Mouse (Mus musculus): Measurements from ENCODE around the gene Ahcyl2.
"Not testable (repeated sequence)": the region's sequence is repeated elsewhere in the genome, so short reads cannot be mapped to it uniquely, and the experiment has no call there.

The Ahcyl2 gene

DNA sequence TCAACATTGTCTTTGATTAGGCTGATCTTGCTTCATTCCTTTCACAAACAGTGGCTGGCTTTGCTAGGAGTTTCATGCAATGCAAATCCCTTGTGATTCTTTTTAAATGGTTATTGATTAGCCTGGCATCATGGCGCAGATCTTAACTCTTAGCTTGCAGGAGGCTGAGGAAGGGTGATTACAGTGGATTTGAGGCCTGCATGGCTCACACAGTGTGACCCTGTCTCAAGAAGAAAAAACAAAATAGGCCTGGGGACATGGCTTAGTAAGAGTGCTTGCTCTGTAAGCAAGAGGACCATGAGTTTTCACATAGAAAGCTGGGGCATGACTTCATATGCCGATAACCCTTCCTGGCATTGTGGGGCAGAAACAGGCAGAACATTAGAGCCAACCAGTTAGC, 47.8 kb downstream of the Ahcyl2 start:
- no peak for DNase-seq (ENCODE audit: low read depth)

DNA sequence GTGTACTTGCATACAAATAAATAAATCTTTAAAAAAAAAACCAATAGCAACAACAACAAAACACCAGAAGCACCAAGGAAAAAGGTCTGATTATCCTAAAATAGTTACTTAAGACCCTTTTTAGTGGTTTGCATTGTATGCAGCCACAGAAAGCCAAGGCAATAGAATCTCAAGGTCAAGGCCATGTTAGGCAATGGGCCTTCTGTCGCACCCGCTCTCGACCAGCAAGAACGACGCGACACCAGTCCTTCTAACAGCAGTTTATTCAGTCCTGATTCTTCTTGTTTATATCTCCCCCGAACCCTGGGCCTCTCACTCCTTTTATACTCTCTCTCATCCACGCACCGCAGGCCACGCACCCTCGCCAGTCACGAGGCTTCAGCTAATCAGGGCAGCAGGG, 48.6 kb downstream of the Ahcyl2 start:
- not testable (repeated sequence) for DNase-seq (ENCODE audit: low read depth)

DNA sequence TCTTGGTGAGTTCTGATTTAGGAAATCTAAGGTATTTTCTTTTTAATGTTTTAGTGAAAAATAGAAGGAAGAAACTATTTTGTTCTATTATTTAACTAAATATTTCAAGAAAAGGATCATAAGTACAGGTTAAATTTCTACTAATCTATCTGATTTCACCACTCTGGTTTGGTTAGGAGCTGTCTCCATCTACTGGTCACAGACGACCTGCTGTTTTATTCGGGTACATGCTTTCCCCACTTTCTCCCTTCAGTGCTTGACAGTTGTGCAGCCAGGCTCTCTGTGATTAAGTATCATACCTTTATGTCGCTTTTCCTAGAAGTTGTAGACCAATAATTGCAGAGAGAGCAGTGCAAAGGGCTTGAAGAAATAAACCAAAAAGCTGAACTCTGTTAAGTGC, 51.5 kb downstream of the Ahcyl2 start:
- peak; percentile 82 for DNase-seq (ENCODE audit: low read depth)

DNA sequence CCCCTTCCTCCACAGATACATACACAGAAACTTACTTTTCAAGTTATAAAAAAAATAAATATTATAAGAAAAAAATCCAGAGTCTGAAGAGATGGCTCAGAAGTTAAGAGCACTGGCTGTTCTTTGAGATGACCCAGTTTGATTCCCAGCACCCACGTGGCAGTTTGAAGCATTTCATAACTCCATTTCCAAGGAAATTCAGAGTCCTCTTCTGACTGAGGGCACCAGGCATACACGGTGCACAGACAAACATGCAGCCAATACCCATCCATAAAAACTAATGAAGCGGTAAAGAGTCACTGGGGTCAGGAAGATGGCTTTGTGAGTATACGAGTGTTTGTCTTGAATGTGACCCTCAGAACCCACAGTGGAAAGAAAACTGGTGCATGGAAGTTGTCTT, 52.5 kb downstream of the Ahcyl2 start:
- DNase-seq (ENCODE audit: low read depth): no peak

DNA sequence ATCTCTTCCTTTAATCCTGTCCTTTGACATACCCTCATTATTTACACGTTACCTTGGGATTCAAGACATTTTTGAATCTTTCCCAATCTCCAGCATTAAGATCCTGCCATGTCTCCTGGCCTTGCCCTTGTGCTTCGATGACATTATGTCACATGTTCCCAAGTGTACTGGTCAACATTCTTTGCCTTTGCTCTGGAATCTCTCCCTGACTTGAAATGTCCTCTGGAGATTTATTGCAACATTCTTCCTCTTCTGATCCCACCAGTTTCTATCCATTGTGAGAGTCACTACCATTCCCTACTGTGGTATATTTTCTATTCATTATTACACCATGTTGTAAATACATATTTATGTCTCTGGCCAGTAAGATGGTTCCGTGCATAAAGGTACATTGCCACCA, 53.1 kb downstream of the Ahcyl2 start:
- no peak for DNase-seq (ENCODE audit: low read depth)

DNA sequence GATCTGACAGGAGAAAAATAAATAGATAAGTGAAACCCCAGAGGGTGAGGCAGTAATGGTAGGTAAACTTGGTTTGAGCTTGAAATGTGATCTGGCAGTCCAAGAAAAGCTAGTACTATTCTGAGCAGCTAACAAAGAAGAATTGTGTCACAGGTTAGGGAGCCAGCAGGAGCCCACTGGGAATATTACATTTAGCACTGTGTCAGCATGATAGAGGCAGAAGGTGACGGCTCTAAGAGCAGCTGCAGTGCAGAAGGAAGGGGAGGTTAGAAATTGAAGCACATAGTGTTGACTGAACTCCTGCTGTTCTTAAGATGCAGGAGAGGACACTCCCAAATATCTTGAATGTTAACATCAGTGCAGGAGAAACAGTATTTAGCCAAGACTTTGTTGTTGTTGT, 54.0 kb downstream of the Ahcyl2 start:
- no peak for DNase-seq (ENCODE audit: low read depth)

DNA sequence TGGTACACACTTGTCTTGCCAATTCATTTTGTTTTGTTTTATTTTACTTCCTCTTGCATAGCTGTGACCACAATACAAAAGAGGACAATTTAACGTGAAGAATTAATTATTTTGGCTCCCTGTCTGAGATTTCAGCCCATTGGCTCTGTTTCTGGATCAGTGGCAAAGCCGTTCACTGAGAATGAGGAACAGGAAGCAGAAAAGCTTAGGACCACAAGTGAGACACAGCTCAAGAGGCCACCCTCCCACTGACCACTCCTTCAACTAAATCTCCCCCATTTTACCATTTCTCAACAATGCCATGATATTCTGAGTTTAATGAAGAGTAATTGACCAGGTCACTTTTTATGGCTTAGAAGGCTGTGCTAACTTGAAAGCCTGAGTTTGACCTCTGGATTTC, 57.5 kb downstream of the Ahcyl2 start:
- no peak for DNase-seq (ENCODE audit: low read depth)

DNA sequence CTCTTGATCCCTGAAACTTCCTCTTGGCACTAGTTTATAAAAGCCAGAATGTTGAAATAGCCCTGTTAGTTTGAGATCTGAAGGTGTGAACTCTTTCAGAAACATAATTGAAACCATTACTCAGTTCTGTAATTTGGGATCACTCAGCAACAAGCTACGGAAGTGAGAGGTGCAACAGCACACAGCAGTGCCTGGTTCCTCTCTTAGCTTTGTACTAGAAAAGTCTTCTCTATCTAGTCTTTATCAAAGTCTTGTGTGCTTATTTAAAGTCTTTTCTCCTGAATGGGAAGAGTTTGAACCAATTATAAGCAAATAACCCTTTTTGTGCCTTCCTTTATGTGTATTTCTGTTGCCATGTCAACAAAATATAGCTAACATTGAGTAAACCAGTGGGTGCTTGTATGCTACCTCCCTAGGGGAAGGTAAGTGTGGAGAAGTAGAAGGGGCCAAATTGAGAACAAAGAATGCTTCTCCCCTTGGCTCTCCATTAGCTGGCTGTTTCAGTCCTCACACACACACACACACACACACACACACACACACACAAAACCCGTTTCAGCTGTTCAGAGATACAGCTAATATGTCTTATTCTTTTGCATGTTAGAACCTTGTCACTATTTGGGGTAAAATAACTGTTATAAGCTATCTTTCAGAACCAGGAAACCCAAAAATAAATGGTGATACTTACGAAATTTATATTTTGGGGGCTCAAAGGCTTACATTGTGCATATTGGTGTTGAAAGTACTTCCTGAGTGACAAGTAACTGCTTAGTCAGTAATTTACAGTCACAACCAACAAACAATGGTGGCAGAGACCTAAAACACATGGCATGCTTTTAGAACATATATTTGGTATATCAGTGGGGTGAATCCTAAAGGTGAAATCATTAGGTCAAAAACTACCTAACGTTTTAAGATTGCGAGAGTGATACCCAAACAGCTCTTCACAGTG, 59.8 kb downstream of the Ahcyl2 start:
- no peak for DNase-seq (ENCODE audit: low read depth)

DNA sequence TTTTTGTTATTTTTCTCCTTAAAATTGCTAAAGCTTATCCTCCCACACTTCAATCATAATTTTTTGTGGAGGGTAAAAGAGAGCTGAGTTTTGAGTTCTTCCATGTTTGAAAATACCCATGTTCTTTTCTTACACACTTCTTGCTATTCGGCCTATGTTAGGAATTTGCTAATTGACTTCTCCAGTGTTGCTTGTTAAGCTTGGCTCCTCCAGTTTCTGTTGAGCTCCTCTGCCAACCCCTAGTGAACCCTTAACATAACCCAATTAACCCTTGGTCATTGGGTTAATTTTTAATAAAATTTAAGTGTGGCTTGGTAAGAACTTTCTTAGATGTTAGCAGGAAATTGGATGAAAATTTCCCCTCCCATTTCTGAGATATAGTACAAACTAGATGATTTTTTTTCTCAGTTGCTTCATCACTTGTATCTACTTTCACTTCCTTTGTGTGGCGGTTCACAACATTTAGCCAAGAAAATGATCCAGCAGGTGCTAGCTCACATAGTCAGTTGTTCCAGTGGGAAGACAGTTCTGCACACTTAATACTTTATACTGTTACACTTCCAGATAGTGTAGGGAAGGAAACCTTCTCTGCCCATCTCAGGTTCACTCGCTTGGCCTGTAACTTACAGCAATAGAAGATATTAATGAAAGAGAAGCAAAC, 60.9 kb downstream of the Ahcyl2 start:
- DNase-seq (ENCODE audit: low read depth): no peak

DNA sequence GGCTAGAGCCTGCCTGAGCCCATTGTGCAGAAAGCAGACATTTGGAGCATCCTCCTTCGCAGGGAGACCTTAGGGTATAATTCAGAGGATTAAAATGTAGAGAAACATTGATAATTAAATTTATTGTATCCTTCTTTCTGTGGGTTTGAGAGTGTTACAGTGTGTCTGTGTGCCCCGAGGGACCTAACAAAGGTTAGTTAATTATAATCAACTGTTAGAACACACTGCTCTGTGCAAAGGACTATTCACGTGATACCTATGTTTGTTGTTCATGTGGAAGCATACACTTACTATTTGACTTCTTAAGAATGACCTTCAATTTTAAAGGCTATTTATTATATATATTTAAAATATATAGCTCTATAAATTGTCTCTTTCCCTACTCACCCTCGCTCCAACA, 64.5 kb downstream of the Ahcyl2 start:
- DNase-seq (ENCODE audit: low read depth): no peak

DNA sequence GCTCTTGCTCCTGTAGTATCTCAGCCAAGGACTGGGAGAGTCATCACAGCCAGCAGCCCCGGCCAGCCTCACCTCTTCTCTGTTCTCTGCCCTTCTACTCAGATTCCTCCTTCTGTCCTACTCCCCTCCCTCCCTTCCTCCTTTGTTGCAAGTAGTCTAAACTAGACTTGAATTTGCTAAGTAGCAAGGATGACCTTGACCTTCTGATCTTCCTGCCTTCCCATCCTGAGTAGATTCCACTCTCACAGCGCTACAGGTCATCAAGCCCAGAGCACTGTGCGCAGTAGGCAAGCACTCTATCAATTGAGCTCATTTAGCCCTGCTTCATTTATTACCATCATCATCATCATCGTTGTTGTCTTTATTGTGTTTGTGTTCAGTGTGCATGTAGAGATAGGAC, 65.3 kb downstream of the Ahcyl2 start:
- no peak for DNase-seq (ENCODE audit: low read depth)

DNA sequence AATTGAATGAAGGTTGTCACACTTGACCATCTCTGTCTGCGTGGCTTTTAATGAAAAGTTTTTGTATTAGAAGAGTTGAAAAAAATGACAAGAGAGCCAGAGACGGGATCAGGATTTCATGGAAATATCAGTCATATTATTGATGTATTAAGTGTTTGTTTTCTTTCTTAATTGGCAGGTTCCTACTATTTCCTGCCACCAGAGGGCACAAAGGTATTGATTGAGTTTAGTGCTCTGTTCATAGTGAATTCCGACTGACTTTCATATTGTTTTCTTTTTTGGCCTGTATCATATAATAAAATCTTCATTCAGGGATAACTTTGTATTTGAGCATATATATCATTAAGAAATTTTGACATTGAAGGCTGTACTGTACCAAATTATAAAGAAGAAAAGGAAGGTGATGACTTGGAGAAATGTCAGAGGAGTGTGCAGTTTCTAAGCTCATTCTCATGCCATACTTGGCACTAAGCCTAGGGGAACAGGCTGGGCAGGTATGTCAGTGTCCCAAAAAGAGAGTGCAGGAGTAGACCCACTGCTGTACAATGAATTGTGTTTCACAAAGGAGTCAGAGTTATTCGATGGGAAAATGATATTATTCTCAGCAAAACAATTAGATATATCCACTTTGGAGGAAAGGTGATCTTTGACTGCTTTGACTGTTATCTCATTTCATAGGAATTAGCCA, 65.9 kb downstream of the Ahcyl2 start:
- DNase-seq (ENCODE audit: low read depth): peak; percentile 67

DNA sequence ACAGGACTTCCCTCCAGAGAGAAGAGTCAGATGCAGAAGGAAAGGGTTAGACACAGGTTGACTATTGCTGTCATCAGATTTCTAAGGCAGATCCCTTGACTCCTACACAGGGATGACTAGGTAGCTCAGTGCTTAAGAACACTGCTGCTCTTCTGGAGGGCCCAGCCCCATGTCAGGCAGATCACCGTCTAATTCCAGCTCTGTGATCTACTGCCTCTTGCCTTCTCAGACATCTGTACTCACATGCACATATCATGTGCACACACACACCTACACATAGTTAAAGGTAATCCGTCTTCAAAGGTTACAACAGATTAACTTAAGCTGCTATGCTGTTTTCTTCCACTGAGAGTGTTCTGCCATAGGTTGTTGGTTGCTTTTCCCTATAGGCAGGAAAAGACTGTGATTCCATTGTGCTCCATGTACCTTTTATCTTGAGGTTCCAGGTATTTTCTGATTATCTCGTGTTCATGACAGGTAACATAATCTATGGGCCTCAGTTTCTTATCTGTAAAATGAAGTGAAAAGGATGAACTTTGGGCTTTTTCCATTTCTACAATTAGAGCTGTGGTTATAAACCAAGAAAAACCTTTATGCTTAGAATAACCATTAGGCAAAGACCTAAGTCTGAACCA, 67.8 kb downstream of the Ahcyl2 start:
- DNase-seq (ENCODE audit: low read depth): no peak

DNA sequence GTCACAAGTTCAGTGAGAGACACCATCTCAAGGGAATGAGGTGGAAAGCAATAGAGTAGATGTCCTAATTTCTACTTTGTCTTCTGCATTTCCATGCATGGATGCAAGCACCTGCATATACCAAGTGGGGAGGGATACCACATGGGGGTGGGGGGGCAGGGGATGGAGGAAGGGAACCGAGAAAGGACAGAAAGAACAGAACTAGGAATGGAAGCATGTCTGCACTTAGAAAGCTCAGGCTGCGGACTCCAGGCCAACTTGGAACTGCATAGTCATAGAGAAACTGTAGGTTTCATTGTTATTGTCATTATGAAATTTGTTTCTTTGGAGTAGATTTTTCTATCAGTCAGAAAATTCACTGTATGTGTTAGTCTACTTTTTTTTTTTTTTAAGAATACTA, 69.8 kb downstream of the Ahcyl2 start:
- no peak for DNase-seq (ENCODE audit: low read depth)

DNA sequence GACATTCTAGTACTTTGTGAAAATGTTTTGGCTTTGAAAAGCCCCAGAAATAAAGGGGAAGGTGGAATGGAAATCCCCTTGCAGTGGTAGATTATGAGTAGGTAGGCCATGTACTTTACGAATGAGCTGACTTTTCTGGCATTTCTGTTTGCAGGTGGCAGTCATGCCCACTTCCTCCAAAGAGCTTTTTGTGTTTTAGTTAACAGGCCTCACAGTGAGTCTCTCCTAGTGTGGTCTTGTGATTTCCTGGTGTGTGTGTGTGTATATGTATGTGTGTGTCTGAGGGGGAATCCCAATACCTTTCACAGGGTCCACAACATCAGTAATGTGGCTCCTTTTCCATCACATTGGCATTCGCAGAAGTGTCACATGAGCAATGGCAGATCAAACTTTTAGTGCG, 70.7 kb downstream of the Ahcyl2 start:
- DNase-seq (ENCODE audit: low read depth): no peak

DNA sequence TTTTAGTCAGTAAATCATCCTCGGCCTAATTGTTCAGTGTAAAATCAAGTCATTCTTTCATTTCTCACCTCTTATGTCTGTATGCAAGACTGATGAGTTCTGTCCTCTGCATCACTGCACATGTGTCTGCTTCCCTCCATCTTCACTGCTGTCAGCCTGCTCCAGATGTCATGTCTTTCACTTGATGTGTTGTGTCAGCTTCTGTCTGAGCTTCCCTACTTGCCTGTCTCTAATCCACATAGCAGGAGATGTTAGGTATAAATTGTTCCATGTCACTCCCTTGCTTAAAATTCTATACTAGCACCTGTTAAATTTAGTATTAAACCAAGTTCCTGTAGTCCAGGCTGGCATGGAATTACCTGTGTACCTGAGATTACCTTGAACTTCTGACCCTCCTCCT, 72.2 kb downstream of the Ahcyl2 start:
- DNase-seq (ENCODE audit: low read depth): no peak

DNA sequence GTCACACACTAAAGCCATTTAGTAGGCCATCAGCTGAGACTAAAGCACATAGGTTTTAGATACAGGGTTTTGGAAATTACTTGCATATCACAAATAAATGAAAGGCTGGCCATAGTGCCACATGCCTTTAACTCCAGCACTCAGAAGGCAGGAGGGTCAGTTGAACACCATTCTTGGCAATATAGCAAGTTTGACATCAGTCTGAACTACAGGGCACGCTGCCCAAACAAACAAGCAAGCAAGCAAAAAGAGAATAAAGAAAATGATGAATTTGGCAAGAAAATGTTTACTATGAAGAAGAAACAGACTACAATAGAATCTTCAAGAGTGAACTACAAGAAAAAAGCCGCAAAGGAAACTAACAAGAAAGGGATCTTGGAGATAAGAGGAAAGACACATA, 73.7 kb downstream of the Ahcyl2 start:
- DNase-seq (ENCODE audit: low read depth): peak; percentile 62

DNA sequence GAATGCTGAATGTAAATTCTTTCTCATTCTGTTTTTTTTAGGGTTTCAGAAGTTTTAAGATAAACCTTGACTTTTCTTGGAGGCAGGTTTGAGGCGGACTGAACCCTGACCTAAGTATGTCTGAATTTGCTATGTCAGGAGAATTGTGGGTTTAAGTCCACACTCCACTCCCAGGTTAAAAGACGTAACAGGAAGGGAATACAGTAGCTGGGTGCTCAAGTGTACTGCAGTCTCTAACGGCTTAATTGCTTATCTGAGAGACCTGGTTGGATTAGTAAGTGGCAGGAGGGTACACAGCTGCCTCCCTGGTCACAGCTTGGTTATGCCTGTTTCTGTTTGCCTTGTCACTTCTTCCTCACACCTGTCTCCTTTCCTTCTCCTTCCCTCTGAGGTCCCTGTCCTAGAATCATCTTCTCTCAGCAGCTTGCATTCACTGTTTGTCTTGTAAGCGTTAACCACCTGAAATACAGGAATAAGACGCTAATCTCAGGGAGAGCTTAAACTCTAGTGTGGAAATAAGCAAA, 79.9 kb downstream of the Ahcyl2 start:
- DNase-seq (ENCODE audit: low read depth): no peak

DNA sequence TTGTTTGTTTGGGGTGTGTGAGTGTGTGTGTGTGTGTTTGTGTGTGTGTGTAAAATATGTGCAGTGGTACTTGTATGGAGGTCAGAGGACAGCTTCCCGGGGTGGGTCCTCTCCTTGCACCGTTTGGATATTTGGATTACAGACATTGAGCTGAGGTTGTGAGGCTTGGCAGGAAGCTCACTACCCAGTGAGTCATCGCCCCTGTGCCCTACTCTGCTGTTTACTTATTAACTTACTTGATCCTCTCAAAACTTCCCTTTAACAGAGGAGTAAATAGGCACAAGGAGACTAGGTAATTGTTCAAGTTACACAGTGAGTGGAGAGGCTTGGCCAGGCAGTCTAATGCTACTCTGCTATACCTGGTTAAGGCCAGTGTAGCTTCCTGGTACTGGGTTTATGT, 81.0 kb downstream of the Ahcyl2 start:
- DNase-seq (ENCODE audit: low read depth): peak; percentile 77

DNA sequence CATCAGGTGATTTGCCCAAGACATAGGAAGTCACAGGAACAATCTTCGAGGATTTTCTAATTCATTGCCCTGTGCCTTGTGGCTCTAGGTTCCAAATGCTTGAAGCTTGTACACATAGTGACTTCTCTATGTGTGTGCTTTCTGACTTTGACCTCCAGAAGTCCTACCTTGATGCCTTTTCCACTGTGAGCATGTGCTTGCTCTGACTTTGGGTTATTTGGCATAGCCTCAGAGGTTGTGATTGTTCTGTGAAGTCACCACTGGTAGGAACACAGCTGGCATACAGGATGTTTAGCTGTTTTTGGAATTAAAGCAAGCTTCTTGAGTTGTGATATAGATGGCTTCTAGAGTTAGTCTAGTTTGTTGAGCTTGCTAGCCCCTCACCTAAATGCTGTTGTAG, 82.3 kb downstream of the Ahcyl2 start:
- DNase-seq (ENCODE audit: low read depth): no peak

DNA sequence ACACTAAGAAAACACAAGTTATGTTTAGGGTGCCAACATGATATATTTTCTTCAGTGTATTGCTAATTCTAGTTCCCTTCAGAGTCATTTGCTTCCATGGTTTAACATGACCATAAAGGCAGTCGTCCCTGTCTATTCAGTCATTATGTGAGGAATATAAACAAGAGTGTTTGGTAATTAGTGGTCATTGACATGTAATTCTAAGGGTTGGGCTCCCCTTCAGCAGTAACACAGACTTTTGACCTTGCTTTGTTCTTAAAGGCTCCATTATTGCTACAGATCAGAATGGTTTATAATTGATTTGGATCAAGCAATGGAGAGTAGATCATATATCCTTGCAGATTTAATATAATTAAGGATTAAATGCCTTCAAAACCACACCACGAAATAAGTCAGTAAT, 82.9 kb downstream of the Ahcyl2 start:
- no peak for DNase-seq (ENCODE audit: low read depth)

DNA sequence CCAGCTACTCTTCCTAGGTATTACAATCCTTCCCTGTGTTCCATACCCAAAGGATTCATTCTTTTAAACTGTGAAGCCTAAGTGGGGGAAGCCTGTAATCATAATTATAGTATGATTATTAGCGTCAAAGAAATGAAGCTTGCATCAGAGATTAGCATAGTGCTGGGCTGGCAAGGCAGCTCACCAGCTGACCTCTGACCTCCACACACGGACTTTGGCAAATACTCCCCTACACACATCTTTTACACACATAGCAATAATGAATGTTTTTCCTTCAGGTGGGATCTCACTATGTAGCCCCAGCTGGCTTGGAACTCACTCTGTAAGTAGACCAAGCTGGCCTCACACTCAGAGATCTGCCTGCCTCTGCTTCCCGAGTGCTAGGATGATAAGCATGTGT, 84.1 kb downstream of the Ahcyl2 start:
- DNase-seq (ENCODE audit: low read depth): no peak

Measured in NIH3T3 (cell line).